Mouse (Mus musculus): ENCODE measurements around the gene Wdr4. TPM values are rescaled to one million over a fixed set of nuclear protein-coding genes. Genes with fewer than 3 reads are reported as not detected.
A peak's percentile ranks its signal among the peaks of the same experiment; 100 is the strongest.

Wdr4 gene
- polyA plus RNA-seq, 1 experiment: 48.5 TPM

DNA sequence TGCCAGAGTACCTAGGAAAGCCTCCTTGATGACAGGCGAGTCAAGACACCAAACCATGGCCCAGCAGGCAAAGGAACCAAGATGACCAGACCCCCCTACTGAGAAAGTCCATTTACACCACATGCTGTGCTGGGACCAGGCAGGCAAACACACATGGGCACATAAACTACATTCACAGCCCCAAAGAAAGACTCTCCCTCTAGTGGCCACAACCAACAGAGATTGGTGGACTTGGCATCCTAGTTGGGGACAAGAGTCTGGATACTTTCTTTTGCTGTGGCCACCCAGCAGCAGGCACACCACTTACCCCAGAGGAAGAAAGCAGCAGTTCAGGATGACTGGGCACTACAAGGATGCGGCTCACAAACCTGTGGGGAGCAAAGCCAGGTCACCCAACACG is 18.9 kb downstream of the Wdr4 start:
- Histone ChIP-seq H3K79me2 (ENCODE audit: control insufficient read depth, insufficient read depth) (peaks cover 16% of the 10 kb centered on the region), H3K79me3 (ENCODE audit: low read depth) (peaks cover 4% of the 10 kb centered on the region), H3ac (ENCODE audit: control insufficient read depth, insufficient read length, low read depth) (no peak overlapping the region), H3K4me3 (ENCODE audit: insufficient read depth, poor library complexity, severe bottlenecking) (no peak overlapping the region), H3K36me3 (ENCODE audit: control insufficient read depth, insufficient read depth) (peaks cover 83% of the 10 kb centered on the region), H3K27me3 (ENCODE audit: control insufficient read depth, insufficient read depth, insufficient read length) (no peaks in the 10 kb centered on the region)
- TF ChIP-seq CEBPB (IDR thresholded peaks at IDR 0.05; ENCODE audit: low read depth) (no peak), MYOG (IDR thresholded peaks at IDR 0.05; ENCODE audit: control insufficient read depth, extremely low read depth, insufficient read length) (no peak), CTCF (IDR thresholded peaks at IDR 0.05; ENCODE audit: control insufficient read depth, insufficient read depth, insufficient read length) (no peak), USF1 (IDR thresholded peaks at IDR 0.05; ENCODE audit: low read depth) (no peak), MAX (IDR thresholded peaks at IDR 0.05) (no peak), MYOD1 (IDR thresholded peaks at IDR 0.05; ENCODE audit: control insufficient read depth, insufficient read length, low read depth) (no peak), FOSL1 (IDR thresholded peaks at IDR 0.05; ENCODE audit: insufficient read depth, low read length, poor library complexity, severe bottlenecking) (no peak)

- H3K79me2 ChIP-seq (ENCODE audit: control insufficient read depth, insufficient read depth): peaks cover 11% of the 10 kb centered on the region
- H3ac ChIP-seq (ENCODE audit: control insufficient read depth, insufficient read length, low read depth): no peak overlapping the region
- no peaks in the 10 kb centered on the region for H3K27me3 ChIP-seq (ENCODE audit: control insufficient read depth, insufficient read depth, insufficient read length)
- no peaks in the 10 kb centered on the region for H3K79me3 ChIP-seq (ENCODE audit: low read depth)
- H3K4me3 ChIP-seq (ENCODE audit: insufficient read depth, poor library complexity, severe bottlenecking): no peak overlapping the region
- peaks cover 84% of the 10 kb centered on the region for H3K36me3 ChIP-seq (ENCODE audit: control insufficient read depth, insufficient read depth)
- TF ChIP-seq CEBPB (IDR thresholded peaks at IDR 0.05; ENCODE audit: low read depth): no peak
- TF ChIP-seq CTCF (IDR thresholded peaks at IDR 0.05; ENCODE audit: control insufficient read depth, insufficient read depth, insufficient read length): no peak
- TF ChIP-seq MAX (IDR thresholded peaks at IDR 0.05): no peak
- TF ChIP-seq MYOD1 (IDR thresholded peaks at IDR 0.05; ENCODE audit: control insufficient read depth, insufficient read length, low read depth): no peak
- no peak for TF ChIP-seq USF1 (IDR thresholded peaks at IDR 0.05; ENCODE audit: low read depth)
- TF ChIP-seq FOSL1 (IDR thresholded peaks at IDR 0.05; ENCODE audit: insufficient read depth, low read length, poor library complexity, severe bottlenecking): no peak
These were observed 19.4 kb downstream of the Wdr4 start for GRCm38 (mm10) chr17:31500416-31500815.

GRCm38 (mm10) chr17:31499725-31500124 is 20.1 kb downstream of the Wdr4 start:
- no peaks in the 10 kb centered on the region for H3K27me3 ChIP-seq (ENCODE audit: control insufficient read depth, insufficient read depth, insufficient read length)
- no peak for TF ChIP-seq MYOG (IDR thresholded peaks at IDR 0.05; ENCODE audit: control insufficient read depth, extremely low read depth, insufficient read length)
- no peak for TF ChIP-seq MYOD1 (IDR thresholded peaks at IDR 0.05; ENCODE audit: control insufficient read depth, insufficient read length, low read depth)
- no peak for TF ChIP-seq MAX (IDR thresholded peaks at IDR 0.05)
- TF ChIP-seq CEBPB (IDR thresholded peaks at IDR 0.05; ENCODE audit: low read depth): no peak
- no peak for TF ChIP-seq USF1 (IDR thresholded peaks at IDR 0.05; ENCODE audit: low read depth)
- no peak for TF ChIP-seq CTCF (IDR thresholded peaks at IDR 0.05; ENCODE audit: control insufficient read depth, insufficient read depth, insufficient read length)
- no peak for TF ChIP-seq FOSL1 (IDR thresholded peaks at IDR 0.05; ENCODE audit: insufficient read depth, low read length, poor library complexity, severe bottlenecking)
- H3K36me3 ChIP-seq (ENCODE audit: control insufficient read depth, insufficient read depth): peaks cover 84% of the 10 kb centered on the region

GRCm38 (mm10) chr17:31497726-31498125 is 22.1 kb downstream of the Wdr4 start:
- Histone ChIP-seq H3K4me3 (ENCODE audit: insufficient read depth, poor library complexity, severe bottlenecking) (no peak overlapping the region), H3K79me3 (ENCODE audit: low read depth) (no peaks in the 10 kb centered on the region), H3K36me3 (ENCODE audit: control insufficient read depth, insufficient read depth) (peaks cover 72% of the 10 kb centered on the region), H3K27me3 (ENCODE audit: control insufficient read depth, insufficient read depth, insufficient read length) (no peaks in the 10 kb centered on the region), H3ac (ENCODE audit: control insufficient read depth, insufficient read length, low read depth) (no peak overlapping the region), H3K79me2 (ENCODE audit: control insufficient read depth, insufficient read depth) (no peaks in the 10 kb centered on the region)
- TF ChIP-seq CTCF (IDR thresholded peaks at IDR 0.05; ENCODE audit: control insufficient read depth, insufficient read depth, insufficient read length) (no peak), MYOD1 (IDR thresholded peaks at IDR 0.05; ENCODE audit: control insufficient read depth, insufficient read length, low read depth) (no peak), MYOG (IDR thresholded peaks at IDR 0.05; ENCODE audit: control insufficient read depth, extremely low read depth, insufficient read length) (no peak), USF1 (IDR thresholded peaks at IDR 0.05; ENCODE audit: low read depth) (no peak), MAX (IDR thresholded peaks at IDR 0.05) (no peak), CEBPB (IDR thresholded peaks at IDR 0.05; ENCODE audit: low read depth) (no peak), FOSL1 (IDR thresholded peaks at IDR 0.05; ENCODE audit: insufficient read depth, low read length, poor library complexity, severe bottlenecking) (no peak)

More at GRCm38 (mm10) chr17:31499725-31500124, 20.1 kb downstream of the Wdr4 start:
- Histone ChIP-seq H3ac (ENCODE audit: control insufficient read depth, insufficient read length, low read depth) (no peak overlapping the region), H3K79me3 (ENCODE audit: low read depth) (no peaks in the 10 kb centered on the region), H3K79me2 (ENCODE audit: control insufficient read depth, insufficient read depth) (peaks cover 4% of the 10 kb centered on the region), H3K4me3 (ENCODE audit: insufficient read depth, poor library complexity, severe bottlenecking) (no peak overlapping the region)

- H3K79me2 ChIP-seq (ENCODE audit: control insufficient read depth, insufficient read depth): no peaks in the 10 kb centered on the region
- no peak for TF ChIP-seq CEBPB (IDR thresholded peaks at IDR 0.05; ENCODE audit: low read depth)
- no peak for TF ChIP-seq MYOG (IDR thresholded peaks at IDR 0.05; ENCODE audit: control insufficient read depth, extremely low read depth, insufficient read length)
- TF ChIP-seq FOSL1 (IDR thresholded peaks at IDR 0.05; ENCODE audit: insufficient read depth, low read length, poor library complexity, severe bottlenecking): no peak
- no peak for TF ChIP-seq MYOD1 (IDR thresholded peaks at IDR 0.05; ENCODE audit: control insufficient read depth, insufficient read length, low read depth)
- TF ChIP-seq USF1 (IDR thresholded peaks at IDR 0.05; ENCODE audit: low read depth): no peak
- no peak for TF ChIP-seq CTCF (IDR thresholded peaks at IDR 0.05; ENCODE audit: control insufficient read depth, insufficient read depth, insufficient read length)
- no peak for TF ChIP-seq MAX (IDR thresholded peaks at IDR 0.05)
- H3K27me3 ChIP-seq (ENCODE audit: control insufficient read depth, insufficient read depth, insufficient read length): peaks cover 3% of the 10 kb centered on the region
- no peaks in the 10 kb centered on the region for H3K79me3 ChIP-seq (ENCODE audit: low read depth)
- peaks cover 46% of the 10 kb centered on the region for H3K36me3 ChIP-seq (ENCODE audit: control insufficient read depth, insufficient read depth)
- H3K4me3 ChIP-seq (ENCODE audit: insufficient read depth, poor library complexity, severe bottlenecking): no peak overlapping the region
- no peak overlapping the region for H3ac ChIP-seq (ENCODE audit: control insufficient read depth, insufficient read length, low read depth)
These were observed 24.8 kb downstream of the Wdr4 start for GRCm38 (mm10) chr17:31494989-31495388.

DNA sequence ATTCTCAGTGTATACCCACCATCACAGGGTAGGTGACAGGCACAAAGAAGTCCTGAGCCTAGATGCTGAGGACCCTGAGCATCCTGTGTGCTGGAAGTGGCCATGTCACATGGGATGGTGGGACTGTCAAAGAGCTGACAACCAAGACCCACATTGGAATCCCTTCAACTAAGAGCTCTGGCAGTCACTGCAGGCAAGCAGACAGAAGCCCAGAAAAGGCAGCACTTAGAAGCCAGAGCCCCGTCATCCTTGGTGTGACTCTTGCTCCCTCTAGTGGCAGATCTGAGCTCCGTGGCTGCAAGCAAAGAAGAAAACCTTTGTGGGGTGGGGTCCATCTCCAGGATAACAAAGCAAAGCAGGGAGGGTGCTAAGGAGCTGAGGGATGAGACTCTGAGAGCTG is 27.4 kb downstream of the Wdr4 start:
- peaks cover 23% of the 10 kb centered on the region for H3K36me3 ChIP-seq (ENCODE audit: control insufficient read depth, insufficient read depth)
- H3K79me3 ChIP-seq (ENCODE audit: low read depth): no peaks in the 10 kb centered on the region
- no peaks in the 10 kb centered on the region for H3K79me2 ChIP-seq (ENCODE audit: control insufficient read depth, insufficient read depth)
- TF ChIP-seq CTCF (IDR thresholded peaks at IDR 0.05; ENCODE audit: control insufficient read depth, insufficient read depth, insufficient read length) (peak; percentile 83), CEBPB (IDR thresholded peaks at IDR 0.05; ENCODE audit: low read depth) (no peak)
- H3K4me3 ChIP-seq (ENCODE audit: insufficient read depth, poor library complexity, severe bottlenecking): no peak overlapping the region
- H3K27me3 ChIP-seq (ENCODE audit: control insufficient read depth, insufficient read depth, insufficient read length): peaks cover 15% of the 10 kb centered on the region
- no peak overlapping the region for H3ac ChIP-seq (ENCODE audit: control insufficient read depth, insufficient read length, low read depth)

Data from C2C12 (cell line).